Mouse (Mus musculus) adrenal gland, postnatal 4 days (tissue): Measurements from ENCODE around the gene Ints1. TPM values are rescaled to one million over a fixed set of nuclear protein-coding genes. Genes with fewer than 3 reads are reported as not detected.
"Not testable (repeated sequence)": the region's sequence is repeated elsewhere in the genome, so short reads cannot be mapped to it uniquely, and the experiment has no call there.

Experiments
- DNase-seq, 2 experiments: peaks; one replicate each; pipeline ENCODE4 v3.0.0; 2021 to 2022; ENCODE audit warnings: low spot score in 2 of 2, mixed read lengths in 2 of 2
- total RNA-seq, 2 experiments: library from RNA; stranded (reverse); gene quantifications; 2 replicates each; pipeline ENCODE4 v1.2.3; 2021

Gene Ints1
- total RNA-seq, 2 experiments from 2014 or later = 52.8 to 65.7 TPM

GRCm38 (mm10) chr5:139758096-139758495 lies 17.4 kb downstream of the Ints1 start:
- no peak for DNase-seq

GRCm38 (mm10) chr5:139756586-139756985 lies 18.9 kb downstream of the Ints1 start:
- DNase-seq = no peak

- no peak for DNase-seq
These were observed 19.3 kb downstream of the Ints1 start for GRCm38 (mm10) chr5:139756135-139756534.

- no peak for DNase-seq
These were observed 20.7 kb downstream of the Ints1 start for GRCm38 (mm10) chr5:139754753-139755152.

GRCm38 (mm10) chr5:139750535-139750934 lies 24.9 kb downstream of the Ints1 start:
- DNase-seq = peak; percentile 52 to 56

GRCm38 (mm10) chr5:139749413-139750125 lies 25.9 kb downstream of the Ints1 start:
- no peak for DNase-seq

GRCm38 (mm10) chr5:139745771-139746170 lies 29.7 kb downstream of the Ints1 start:
- DNase-seq = peak in 1 of 2 experiments; percentile 37

- DNase-seq = not testable (repeated sequence)
These were observed 32.8 kb downstream of the Ints1 start for GRCm38 (mm10) chr5:139742640-139743039.

- no peak for DNase-seq
These were observed 36.7 kb downstream of the Ints1 start for GRCm38 (mm10) chr5:139738592-139739315.

GRCm38 (mm10) chr5:139737841-139738591 lies 37.5 kb downstream of the Ints1 start:
- DNase-seq = no peak

- DNase-seq = no peak
These were observed 39.0 kb downstream of the Ints1 start for GRCm38 (mm10) chr5:139736504-139736940.

- peak; percentile 75 to 96 for DNase-seq
These were observed 39.6 kb downstream of the Ints1 start, which contains the start of gene Micall2 for GRCm38 (mm10) chr5:139735677-139736503. Gene Micall2 (minus strand): TSS chr5:139736336.

- no peak for DNase-seq
These were observed 40.7 kb downstream of the Ints1 start for GRCm38 (mm10) chr5:139734746-139735145.

- DNase-seq = no peak
These were observed 41.5 kb downstream of the Ints1 start for GRCm38 (mm10) chr5:139734016-139734415.

- no peak for DNase-seq
These were observed 42.8 kb downstream of the Ints1 start for GRCm38 (mm10) chr5:139732634-139733107.

GRCm38 (mm10) chr5:139730712-139731486 lies 44.6 kb downstream of the Ints1 start:
- DNase-seq = no peak

- no peak for DNase-seq
These were observed 48.2 kb downstream of the Ints1 start for GRCm38 (mm10) chr5:139727261-139727660.

GRCm38 (mm10) chr5:139726186-139726585 lies 49.3 kb downstream of the Ints1 start:
- no peak for DNase-seq

GRCm38 (mm10) chr5:139724336-139725116 lies 50.9 kb downstream of the Ints1 start:
- no peak for DNase-seq
